Mouse (Mus musculus) bone marrow, adult 2 months (tissue): Measurements from ENCODE around the gene Trim47.

Experiments used
- CTCF ChIP-seq: fragments of 200-500 bp; IDR thresholded peaks from 2 replicates; pipeline ENCODE4 v1.5.1; 2011; ENCODE audit warnings: low read length, control low read depth; ENCODE audit not compliant: control insufficient read depth, insufficient read depth
- POLR2A ChIP-seq: fragments of 200-500 bp; IDR thresholded peaks from 2 replicates; pipeline ENCODE4 v1.6.1; 2011; ENCODE audit warnings: low read depth, mild to moderate bottlenecking, control low read depth, low read length, borderline replicate concordance; ENCODE audit not compliant: control insufficient read depth

GRCm38 (mm10) chr11:116096213-116097108, 30.5 kb downstream of the Trim47 start:
- TF ChIP-seq POLR2A (no peak), CTCF (peak; percentile 60)
